Mouse (Mus musculus): Measurements from ENCODE around the gene Slc41a2.

DNA sequence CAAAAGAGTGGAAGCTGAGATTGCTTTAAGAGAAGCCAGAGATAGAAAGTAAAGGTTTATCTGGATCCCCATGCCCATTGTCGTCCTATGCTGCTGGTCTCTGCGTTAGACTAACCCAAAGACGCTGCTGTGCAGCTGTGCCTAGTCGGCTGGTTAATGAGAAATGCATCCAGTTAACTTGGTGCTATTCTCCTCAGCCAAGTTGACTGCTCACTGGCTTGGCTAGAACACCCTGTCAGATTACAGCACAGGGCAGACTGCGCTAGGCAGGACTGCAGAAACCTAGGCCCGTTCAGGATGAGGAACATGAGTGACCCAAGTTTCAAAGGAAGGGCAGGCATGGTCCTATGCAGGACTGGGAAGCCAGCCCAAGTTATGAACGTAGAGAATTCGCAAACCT, 25.8 kb upstream of the Slc41a2 start:
- TF ChIP-seq CTCF (IDR thresholded peaks at IDR 0.05; ENCODE audit: low read depth, low read length) (no peak), GATA1 (IDR thresholded peaks at IDR 0.05; ENCODE audit: borderline replicate concordance, low read length) (no peak)
